Mouse (Mus musculus) midbrain, postnatal 0 days (tissue): ENCODE measurements around the gene Gmpr. TPM values are rescaled to one million over a fixed set of nuclear protein-coding genes. Genes with fewer than 3 reads are reported as not detected.

Experiments used
- ATAC-seq: fragments of 200-750 bp; cut with Nextera tagmentation; 2 replicates; pipeline ENCODE4 v1.8.0; 2017; ENCODE audit warnings: moderate number of reproducible peaks, mild to moderate bottlenecking, moderate TSS enrichment, moderate library complexity; ENCODE audit not compliant: low FRiP score
- DNase-seq: peaks from one replicate; pipeline ENCODE4 v3.0.0-alpha.2; 2015; ENCODE audit warnings: low spot score
- H3K27ac ChIP-seq: fragments of 300-500 bp; sonication (generic); 2 replicates; pipeline ENCODE4 v1.5.1; 2014; ENCODE audit warnings: low read depth, mild to moderate bottlenecking, low read length, mixed read lengths
- H3K27me3 ChIP-seq: fragments of 300-500 bp; sonication (generic); 2 replicates; pipeline ENCODE4 v1.6.1; 2014; ENCODE audit warnings: low read length, control low read depth, mixed read lengths; ENCODE audit not compliant: insufficient read depth
- H3K36me3 ChIP-seq: fragments of 300-500 bp; sonication (generic); 2 replicates; pipeline ENCODE4 v1.6.1; 2014; ENCODE audit warnings: low read length, control low read depth, mixed read lengths; ENCODE audit not compliant: insufficient read depth
- H3K4me1 ChIP-seq: fragments of 300-500 bp; sonication (generic); 2 replicates; pipeline ENCODE4 v1.6.1; 2014; ENCODE audit warnings: mild to moderate bottlenecking, control low read depth, antibody characterized with exemption, low read length, mixed read lengths; ENCODE audit not compliant: insufficient read depth
- H3K4me2 ChIP-seq: fragments of 300-500 bp; sonication (generic); 2 replicates; pipeline ENCODE4 v1.6.1; 2014; ENCODE audit warnings: low read depth, mild to moderate bottlenecking, low read length, mixed read lengths; ENCODE audit not compliant: poor library complexity, severe bottlenecking
- H3K4me3 ChIP-seq: fragments of 300-500 bp; sonication (generic); 2 replicates; pipeline ENCODE4 v1.5.1; 2014; ENCODE audit warnings: low read depth, mild to moderate bottlenecking, low read length, moderate library complexity
- H3K9ac ChIP-seq: fragments of 300-500 bp; sonication (generic); replicated peaks from 2 replicates; pipeline ENCODE4 v1.6.1; 2014; ENCODE audit warnings: mild to moderate bottlenecking, low read length, moderate library complexity, mixed read lengths; ENCODE audit not compliant: poor library complexity, severe bottlenecking
- H3K9me3 ChIP-seq: fragments of 300-500 bp; sonication (generic); 2 replicates; pipeline ENCODE4 v1.6.1; 2016; ENCODE audit warnings: low read length, control low read depth
- CTCF ChIP-seq: IDR thresholded peaks from 2 replicates; pipeline ENCODE4 v1.5.1; 2016; ENCODE audit warnings: antibody characterized with exemption, mild to moderate bottlenecking
- WGBS: fragments of 180-500 bp; shearing (Covaris S2); extraction: QIAGEN DNeasy Blood & Tissue Kit; methylation state at CpG from one replicate; pipeline ENCODE4 v1.1.7; 2014; 5-methylcytosine and 5-hydroxymethylcytosine counted together
- polyA plus RNA-seq: library from polyadenylated mRNA; unstranded; fragments of >200 nt; fragmentation: Nextera tagmentation; extraction: Ambion mirVana; gene quantifications from 2 replicates; pipeline ENCODE4 v1.2.1, GENCODE M21; 2015
- total RNA-seq: library from RNA; depleted of rRNA; stranded (reverse); fragments of >200 nt; gene quantifications from 2 replicates; pipeline ENCODE4 v1.2.3, GENCODE M21; 2014

The Gmpr gene
- total and polyA plus RNA-seq, 2 experiments from 2014 or later: 29.2 to 36.7 TPM

DNA sequence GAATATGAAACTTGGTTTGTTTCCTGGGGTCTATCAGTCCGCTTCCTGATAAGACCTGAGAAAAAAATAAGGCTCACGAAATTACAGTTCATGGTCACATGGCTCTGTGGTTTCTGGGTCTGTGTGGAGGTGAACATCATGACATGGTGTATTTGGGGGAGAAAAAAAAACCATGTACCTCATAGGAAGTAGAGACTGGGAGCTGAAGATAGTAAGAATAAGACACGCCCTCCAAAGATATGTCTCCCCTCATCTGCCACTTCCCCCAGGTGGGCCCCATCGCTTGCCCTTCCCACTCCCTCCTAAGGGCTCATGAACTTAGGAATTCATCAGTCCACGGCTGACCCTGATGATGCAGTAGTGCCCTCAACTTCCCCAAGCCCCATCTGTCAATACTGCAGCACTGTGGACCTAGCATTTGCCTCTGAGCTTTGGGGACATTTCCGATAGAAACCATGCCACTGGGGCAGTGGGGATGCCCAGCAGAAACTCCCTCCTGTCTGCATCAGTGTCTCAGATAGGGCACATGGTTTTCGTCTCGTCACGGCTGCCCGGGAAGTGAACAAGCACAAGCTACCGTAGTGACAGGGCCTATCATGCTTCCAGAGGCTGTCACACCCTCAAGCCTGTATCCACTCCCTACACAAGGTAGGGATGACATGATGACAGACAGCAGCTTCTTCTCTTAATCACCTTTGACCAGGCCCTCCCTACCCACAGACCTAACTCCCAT is 20.2 kb downstream of the Gmpr start:
- Histone ChIP-seq H3K9ac (no peak overlapping the region), H3K36me3 (no peaks in the 10 kb centered on the region), H3K9me3 (no peaks in the 10 kb centered on the region), H3K27me3 (no peaks in the 10 kb centered on the region), H3K27ac (no peak overlapping the region), H3K4me1 (no peaks in the 10 kb centered on the region), H3K4me3 (no peak overlapping the region), H3K4me2 (no peak overlapping the region)
- WGBS: 91% methylated on average over 11 of the region's 11 CpGs
- no peak for ATAC-seq
- no peak for TF ChIP-seq CTCF
- no peak for DNase-seq

DNA sequence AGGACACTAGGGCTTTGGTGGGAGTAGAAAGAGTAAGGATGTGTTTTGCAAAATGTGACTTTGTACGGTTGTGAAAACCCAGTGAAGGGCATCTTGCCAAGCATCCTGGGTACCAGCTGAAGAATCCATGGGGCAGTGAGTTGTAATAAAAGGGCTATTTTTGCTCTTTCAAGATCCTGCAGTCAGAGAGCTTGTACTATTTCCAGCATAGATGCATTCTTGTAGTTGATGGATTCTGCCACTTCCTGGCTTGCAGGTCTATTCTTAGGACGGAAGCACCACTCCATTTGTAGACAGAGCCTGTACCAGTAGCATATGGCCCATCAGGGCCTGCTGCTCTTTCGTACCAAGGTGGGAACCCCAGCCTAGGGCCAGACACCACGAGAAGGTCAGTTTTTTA is 21.5 kb downstream of the Gmpr start:
- peak; percentile 30 for DNase-seq
- WGBS: 73% methylated on average over 4 of the region's 4 CpGs
- H3K4me1 ChIP-seq: no peaks in the 10 kb centered on the region
- H3K9me3 ChIP-seq: no peaks in the 10 kb centered on the region
- no peaks in the 10 kb centered on the region for H3K27me3 ChIP-seq
- no peak overlapping the region for H3K27ac ChIP-seq
- TF ChIP-seq CTCF: no peak
- no peak for ATAC-seq
- no peak overlapping the region for H3K4me2 ChIP-seq
- H3K4me3 ChIP-seq: no peak overlapping the region
- H3K9ac ChIP-seq: no peak overlapping the region
- no peaks in the 10 kb centered on the region for H3K36me3 ChIP-seq

DNA sequence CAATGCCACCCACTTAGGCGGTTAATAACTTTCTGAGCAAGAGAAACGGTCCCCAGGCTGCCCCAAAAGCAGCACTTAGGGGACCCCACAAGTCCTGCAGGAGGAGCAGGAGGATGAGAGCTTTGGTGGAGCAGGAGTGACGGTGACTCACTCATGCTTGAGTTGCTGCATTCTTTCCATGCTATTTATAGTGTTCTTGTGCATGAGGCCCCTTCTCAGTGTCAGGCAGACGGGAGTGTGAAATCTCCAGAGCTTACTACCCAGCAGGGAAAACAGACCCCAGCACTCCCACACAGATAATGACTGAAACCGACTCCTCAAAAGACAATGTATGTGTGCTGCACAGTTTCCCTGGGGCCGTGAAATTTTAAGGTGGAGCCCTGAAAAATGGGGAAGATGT is 23.5 kb downstream of the Gmpr start:
- DNase-seq (no peak), ATAC-seq (no peak)
- H3K36me3 ChIP-seq: no peaks in the 10 kb centered on the region
- TF ChIP-seq CTCF: no peak
- H3K4me1 ChIP-seq: no peaks in the 10 kb centered on the region
- 29% methylated on average over 6 of the region's 6 CpGs for WGBS
- H3K27ac ChIP-seq: no peak overlapping the region
- H3K9me3 ChIP-seq: no peaks in the 10 kb centered on the region
- no peak overlapping the region for H3K4me3 ChIP-seq
- H3K9ac ChIP-seq: no peak overlapping the region
- H3K4me2 ChIP-seq: no peak overlapping the region
- no peaks in the 10 kb centered on the region for H3K27me3 ChIP-seq

DNA sequence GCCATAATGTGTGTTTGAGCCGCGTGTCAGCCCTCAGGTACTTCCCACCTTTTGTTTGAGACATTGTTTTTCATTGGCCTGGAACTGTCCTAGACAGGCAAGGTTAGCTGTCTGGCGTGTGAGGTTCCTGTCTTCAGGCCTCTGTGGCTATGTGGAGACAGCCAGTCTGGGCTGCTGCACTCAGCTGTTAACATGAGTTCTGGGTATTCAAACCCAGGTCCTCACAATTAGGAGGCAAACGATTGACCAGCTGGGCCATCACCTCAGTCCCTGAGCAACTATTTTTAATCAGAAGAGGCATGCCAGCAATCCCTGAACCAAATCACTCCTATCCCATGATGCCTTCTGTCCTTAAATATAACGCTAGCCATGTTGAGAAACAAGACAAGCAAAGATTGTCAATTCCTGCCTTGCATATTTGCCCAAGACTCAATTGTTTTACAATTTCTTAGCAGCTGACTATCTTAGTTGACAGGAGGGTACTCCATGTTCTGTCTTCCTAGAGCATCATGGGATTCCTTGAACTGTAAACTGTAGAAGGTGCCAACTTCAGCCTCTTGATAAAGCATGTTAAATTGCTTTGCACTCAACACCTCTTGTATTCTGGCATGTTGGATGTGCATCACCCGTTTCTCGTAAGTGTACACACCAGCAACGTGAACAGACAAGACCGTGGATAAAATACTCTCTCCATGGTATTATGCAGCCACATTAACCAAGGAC is 28.6 kb downstream of the Gmpr start:
- no peak overlapping the region for H3K9ac ChIP-seq
- no peak for DNase-seq
- no peak for TF ChIP-seq CTCF
- no peaks in the 10 kb centered on the region for H3K36me3 ChIP-seq
- H3K4me3 ChIP-seq: no peak overlapping the region
- ATAC-seq: no peak
- no peak overlapping the region for H3K27ac ChIP-seq
- no peak overlapping the region for H3K4me2 ChIP-seq
- WGBS: 91% methylated on average over 9 of the region's 9 CpGs
- H3K4me1 ChIP-seq: no peaks in the 10 kb centered on the region
- no peaks in the 10 kb centered on the region for H3K9me3 ChIP-seq
- no peaks in the 10 kb centered on the region for H3K27me3 ChIP-seq

DNA sequence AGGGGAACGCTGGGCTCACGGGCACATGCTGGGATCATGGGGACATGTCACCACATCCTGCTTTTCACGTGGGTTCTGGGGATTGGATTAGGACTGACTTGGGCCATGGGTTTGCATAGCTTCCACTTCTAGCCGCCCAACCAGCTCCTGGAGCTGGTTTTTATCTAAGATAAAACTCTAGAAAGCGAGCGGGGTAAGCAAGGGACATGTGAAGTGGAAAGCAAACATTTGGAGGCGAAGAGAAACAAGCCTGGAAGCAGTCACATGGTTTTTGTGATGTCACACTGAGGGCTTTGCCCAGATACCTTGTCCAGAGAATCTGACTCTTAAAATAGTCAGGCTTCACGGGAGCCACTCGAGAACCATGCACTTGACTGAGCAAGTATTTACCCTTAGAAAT is 29.9 kb downstream of the Gmpr start:
- Histone ChIP-seq H3K4me3 (no peak overlapping the region), H3K36me3 (no peaks in the 10 kb centered on the region), H3K27ac (no peak overlapping the region), H3K4me2 (no peak overlapping the region), H3K27me3 (no peaks in the 10 kb centered on the region), H3K9ac (no peak overlapping the region), H3K4me1 (no peaks in the 10 kb centered on the region), H3K9me3 (no peaks in the 10 kb centered on the region)
- DNase-seq (no peak), ATAC-seq (no peak)
- no peak for TF ChIP-seq CTCF
- WGBS: 85% methylated on average over 9 of the region's 9 CpGs

DNA sequence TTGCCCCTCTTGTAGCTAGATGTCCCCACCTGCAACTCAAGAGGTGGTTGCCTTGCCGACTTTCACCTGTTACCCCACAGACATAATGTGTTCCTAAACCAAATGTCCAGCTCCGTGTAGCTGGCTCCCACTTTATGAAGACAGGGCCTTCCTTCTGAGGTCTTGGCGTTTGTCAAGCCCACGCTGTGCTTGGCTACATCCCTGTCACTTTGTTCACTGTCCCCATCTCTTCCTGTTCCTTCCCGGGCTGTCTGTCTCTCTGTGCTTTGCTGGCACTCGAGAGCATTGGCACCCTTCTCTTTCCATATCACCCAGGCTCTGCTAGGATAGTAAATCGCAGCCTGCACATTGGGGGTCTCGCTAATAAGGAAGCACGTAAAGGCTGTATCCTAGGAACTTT is 30.8 kb downstream of the Gmpr start:
- Histone ChIP-seq H3K27me3 (no peaks in the 10 kb centered on the region), H3K4me3 (no peak overlapping the region), H3K4me2 (no peak overlapping the region), H3K36me3 (no peaks in the 10 kb centered on the region), H3K9ac (no peak overlapping the region), H3K27ac (no peak overlapping the region), H3K4me1 (no peaks in the 10 kb centered on the region), H3K9me3 (no peaks in the 10 kb centered on the region)
- WGBS: 84% methylated on average over 9 of the region's 9 CpGs
- no peak for TF ChIP-seq CTCF
- ATAC-seq (no peak), DNase-seq (no peak)
